Mouse (Mus musculus): ENCODE results near the gene Cmklr1.

Gene Cmklr1

DNA sequence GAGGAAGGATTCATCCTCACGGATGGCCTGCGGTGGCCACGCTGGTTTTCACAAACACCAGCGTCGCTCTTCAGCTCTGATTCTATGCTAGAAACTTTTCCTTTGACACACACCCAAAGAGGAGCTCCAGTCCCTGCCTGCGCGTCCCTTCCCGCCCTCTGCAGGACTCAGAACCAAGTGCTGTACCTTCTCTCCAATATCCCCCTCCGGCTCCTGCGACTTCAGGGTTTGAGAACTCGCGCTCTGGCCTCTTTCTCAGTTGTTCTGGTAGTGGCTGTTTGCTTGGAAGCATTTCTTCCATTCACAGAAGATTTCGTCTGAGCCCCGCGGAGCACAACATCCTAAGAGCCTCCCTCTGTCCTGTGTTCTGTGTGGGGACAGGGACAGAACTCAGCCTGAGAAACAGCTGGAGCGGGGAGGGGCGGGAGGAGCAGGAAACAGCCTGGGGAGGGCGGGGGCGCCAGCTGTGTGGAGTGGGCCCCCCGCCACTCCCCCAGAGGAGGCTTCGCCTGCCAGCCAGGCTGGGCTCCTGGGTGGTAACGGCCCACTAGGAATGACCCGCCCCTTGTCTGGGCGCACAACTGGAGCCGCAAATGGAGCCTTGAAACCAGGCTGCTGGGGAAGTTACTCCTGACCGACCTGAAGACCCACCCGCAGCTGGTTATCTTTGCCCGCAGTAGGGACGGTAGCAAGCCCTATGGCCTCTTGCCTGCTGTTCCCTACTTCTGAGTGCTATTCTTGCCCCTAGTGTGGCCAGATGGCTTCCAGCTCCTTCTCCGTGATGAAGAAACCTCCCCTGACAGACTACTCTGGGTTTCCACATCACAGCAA, at the start of gene Cmklr1:
Gene Cmklr1, minus strand, starts transcription at position 392 of the 831 bp plus-strand sequence.
- DNase-seq (ENCODE audit: low read depth, low spot score): peak; percentile 45

DNA sequence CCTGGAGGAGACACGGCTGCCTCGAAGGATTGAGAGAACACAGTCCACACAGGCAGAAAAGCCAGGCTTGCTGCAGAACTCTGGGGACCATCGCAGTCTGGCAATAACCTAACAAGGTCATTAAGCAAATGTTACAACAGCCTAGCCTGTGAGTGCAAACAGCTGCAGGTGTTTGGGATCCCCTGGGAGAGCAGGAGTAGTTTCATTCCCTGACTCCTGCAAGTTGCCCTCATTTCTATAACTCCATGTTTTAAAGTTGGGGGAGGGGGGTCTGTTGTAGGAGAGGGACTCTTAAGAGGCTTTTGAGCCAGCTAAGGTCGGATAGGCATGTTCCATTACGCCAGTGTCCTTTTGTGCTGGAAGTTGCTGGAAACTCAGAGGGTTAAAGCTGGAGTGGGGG, 44.2 kb upstream of the Cmklr1 start:
- DNase-seq (ENCODE audit: low read depth, low spot score): no peak

DNA sequence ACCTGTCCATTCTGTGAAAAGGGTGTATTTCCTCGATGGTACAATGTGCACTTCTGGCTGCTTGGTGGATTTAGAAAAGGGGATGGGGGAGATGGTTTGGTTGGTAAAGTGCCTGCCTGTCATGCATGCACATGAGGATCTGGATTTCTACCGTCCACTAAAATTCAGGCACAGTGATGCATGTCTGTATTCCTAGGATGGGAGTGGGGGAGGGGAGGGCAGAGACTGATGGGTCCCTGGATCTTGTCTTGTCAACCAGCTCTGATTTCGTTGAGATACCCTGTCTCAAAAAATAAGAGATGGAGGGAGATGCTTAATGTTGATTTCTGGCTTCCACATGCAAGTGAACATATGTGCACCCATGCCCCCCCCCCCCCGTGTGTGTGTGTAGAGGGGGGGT, 43.8 kb upstream of the Cmklr1 start:
- DNase-seq (ENCODE audit: low read depth, low spot score): no peak

DNA sequence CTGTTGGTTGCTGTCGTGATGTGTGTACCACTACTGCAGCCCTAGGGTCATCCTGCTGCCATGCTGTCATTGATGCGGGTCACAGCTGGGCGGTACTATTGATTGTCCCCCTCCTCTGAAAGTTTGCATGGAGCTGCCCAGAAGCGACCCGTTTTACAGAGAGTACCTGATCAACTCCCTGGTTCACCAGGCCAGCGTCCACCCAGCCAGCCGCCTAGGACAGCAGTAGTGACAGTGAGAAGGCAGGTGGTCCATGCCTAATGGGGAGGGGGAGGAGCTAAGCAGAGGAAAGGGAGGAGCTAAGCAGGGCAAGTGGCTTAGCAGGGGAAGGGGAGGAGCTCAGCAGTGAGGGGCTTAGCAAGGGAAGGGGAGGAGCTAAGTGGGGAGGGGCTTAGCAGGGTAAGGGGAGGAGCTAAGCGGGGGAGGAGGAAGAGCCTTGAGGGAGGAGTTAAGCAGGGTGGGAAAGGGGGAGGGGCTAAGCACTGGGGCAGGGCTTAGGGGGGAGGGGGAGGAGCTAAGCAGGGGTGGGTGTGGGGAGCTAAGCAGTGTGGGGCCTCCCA, 43.0 kb upstream of the Cmklr1 start:
- DNase-seq (ENCODE audit: low read depth, low spot score): peak; percentile 93

DNA sequence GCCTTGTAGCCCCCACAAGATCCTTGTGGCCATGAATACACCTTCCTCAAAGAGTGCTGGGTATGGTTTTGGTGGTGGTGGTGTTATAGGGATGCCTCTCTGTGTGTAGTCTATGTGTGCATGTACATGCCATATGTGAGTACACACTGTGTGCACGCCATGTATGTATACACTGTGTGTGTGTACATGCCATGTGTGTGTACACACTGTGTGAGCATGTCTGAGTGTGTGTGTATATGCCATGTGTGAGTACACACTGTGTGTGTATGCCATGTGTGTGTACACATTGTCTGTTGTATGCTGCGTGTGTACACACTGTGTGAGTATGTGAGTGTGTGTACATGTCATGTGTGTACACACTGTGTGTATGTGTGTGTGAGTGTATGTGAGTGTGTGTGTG, 40.6 kb upstream of the Cmklr1 start:
- DNase-seq (ENCODE audit: low read depth, low spot score): no peak

DNA sequence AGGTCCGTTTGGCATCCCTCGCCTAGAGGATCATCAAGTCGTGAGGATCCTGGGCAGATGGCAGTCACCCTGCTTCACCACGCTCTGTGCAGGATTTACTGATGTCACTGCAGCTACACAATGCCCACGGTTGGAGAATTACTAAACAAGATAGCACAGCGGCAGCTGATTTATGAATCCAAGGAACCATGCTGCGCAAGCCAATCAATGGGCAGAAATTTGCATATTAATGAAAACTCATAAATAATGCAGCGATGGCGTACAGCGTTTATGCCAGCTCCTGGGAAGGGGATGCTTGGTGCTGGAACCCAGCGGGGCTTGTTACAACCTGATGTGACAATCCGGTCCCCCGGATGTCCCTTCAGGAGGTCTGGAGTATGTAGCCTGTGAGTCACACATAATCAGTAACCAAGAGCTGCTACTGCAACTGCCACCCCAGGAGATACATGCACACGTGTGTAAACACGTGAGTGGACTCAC, 39.9 kb upstream of the Cmklr1 start:
- no peak for DNase-seq (ENCODE audit: low read depth, low spot score)

DNA sequence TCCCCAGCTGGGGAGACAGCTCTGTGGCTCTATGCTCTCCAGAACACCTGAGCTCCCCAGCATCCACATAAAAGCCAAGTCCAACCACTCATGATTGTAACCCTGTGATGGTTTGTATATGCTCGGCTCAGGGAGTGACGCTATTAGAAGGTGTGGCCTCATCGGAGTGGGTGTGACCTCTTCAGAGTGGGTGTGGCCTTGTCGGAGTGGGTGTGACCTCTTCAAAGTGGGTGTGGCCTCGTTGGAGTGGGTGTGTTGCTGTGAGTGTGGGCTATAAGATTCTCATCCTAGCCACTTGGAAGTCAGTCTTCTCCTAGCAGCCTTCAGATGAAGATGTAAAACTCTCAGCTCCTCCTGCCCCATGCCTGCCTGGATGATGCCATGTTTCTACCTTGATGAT, 37.3 kb upstream of the Cmklr1 start:
- peak; percentile 64 for DNase-seq (ENCODE audit: low read depth, low spot score)

DNA sequence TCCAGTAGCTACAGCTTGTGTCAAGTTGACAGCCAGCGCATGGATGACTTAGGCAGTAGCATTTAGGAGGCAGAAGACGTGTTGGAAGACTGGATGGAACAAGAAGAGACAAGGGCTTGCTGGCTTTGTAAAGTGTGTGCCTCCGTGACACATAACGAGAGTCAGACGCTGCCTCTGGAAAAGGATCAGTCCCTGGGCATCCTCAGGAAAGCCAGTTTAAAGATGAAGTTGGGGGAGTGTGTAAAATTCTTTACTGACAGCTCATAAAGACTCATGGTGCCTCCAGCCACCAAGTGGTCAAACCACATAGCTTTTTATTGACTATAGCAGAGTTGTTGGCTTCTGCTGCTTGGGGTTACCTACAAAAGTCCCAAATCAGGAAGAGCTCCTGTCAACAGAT, 35.2 kb upstream of the Cmklr1 start:
- DNase-seq (ENCODE audit: low read depth, low spot score): no peak

DNA sequence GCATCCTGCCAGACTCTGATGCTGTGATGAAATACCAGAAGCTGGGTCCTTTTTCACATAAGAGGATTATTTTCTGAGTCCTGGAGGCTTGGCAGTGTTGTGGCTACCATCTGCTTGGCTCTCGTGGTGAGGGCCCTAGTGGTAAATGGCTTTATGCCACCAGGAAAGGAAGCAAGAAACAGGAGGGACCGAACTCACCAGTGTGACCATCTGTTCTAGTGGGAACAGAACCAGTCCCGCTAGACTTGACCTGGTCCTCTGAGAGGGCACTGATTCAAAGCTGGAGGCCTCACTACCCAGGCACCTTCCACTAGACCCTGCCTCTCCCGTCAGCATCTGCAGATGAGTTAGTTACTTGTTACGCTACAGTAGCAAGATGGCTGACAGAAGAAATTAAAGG, 33.0 kb upstream of the Cmklr1 start:
- no peak for DNase-seq (ENCODE audit: low read depth, low spot score)

DNA sequence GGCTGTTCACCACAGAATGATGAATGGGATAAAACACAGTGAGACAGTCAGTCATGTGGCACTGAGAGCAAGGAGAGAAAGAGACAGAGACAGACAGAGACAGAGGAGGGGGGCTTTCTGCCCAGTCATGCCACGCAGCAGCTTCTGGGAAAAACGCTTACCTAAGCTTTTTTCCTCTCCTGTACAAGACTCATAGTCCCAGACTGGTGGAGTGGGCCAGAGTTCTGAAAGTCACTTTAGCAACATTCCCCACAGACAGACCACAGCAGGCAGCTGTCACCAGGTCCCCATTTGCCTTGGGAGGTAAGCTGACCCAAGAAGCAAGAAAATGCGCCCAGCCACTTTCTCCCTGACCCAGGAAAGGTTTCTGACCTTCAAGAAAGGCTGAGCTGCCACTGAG, 32.2 kb upstream of the Cmklr1 start:
- no peak for DNase-seq (ENCODE audit: low read depth, low spot score)

DNA sequence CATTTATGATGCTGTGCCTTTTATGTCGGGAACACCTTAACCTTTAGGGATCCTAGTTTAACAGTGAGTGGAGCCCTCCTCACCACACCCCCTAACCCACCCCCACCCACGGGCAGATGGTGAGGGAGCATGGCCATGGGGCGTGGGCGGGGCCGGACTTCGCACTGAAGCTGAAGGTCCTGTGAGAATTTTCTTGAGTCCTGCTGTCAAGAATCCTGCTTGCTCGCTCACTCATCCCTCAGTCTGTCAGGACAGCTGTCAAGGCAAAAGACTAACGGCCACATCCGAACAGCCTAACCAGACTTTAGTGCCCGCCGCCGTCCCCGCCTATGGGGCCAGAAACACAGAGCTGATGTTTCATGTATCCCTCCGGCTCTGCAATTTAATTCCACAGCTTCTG, 31.0 kb upstream of the Cmklr1 start:
- DNase-seq (ENCODE audit: low read depth, low spot score): no peak

DNA sequence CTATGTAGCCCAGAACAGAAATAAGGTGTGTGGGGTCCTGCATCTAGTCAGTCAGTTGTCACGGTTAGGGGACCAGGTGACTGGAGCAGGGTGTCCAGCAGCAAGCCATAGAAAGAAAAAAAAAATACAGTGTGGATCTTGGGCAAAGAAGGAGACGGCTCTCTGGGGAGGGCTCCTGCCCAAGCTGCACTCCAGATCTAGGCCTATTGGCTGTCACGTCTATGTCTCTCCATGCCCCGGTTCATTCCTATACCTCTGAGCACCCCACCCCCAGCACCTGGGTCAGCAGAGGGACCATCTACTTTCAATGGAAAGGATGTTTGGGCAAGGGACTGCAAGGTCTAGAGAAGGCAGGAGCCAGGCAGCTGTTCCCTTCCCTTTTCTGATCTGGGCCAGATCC, 29.3 kb upstream of the Cmklr1 start:
- DNase-seq (ENCODE audit: low read depth, low spot score): no peak

DNA sequence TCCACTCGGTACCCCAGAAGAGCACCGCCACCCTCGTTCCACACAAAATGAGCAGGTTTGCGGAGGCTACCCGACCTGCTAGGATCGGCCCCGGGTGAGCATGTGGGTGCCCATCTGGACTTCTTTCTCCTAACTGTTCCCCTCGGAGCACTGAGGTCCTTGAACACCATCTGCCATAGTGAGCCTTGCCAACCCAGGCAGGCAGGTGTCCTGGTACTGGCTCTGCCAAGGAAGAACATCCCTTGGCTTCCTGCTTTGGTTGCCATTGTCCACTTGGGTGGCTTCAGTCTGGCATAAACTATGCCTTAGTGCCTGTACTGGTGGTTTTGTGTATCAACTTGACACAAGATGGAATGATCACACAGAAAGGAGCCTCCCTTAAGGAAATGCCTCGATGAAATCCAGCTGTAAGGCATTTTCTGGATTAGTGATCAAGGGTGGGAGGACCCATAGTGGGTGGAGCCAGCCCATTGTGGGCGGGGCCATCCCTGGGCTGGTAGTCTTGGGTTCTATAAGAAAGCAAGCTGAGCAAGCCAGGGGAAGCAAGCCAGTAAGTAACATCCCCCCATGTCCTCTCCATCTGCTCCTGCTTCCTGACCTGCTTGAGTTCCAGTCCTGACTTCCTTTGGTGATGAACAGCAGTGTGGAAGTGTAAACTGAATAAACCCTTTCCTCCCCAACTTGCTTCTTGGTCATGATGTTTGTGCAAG, 28.7 kb upstream of the Cmklr1 start:
- peak; percentile 64 for DNase-seq (ENCODE audit: low read depth, low spot score)

DNA sequence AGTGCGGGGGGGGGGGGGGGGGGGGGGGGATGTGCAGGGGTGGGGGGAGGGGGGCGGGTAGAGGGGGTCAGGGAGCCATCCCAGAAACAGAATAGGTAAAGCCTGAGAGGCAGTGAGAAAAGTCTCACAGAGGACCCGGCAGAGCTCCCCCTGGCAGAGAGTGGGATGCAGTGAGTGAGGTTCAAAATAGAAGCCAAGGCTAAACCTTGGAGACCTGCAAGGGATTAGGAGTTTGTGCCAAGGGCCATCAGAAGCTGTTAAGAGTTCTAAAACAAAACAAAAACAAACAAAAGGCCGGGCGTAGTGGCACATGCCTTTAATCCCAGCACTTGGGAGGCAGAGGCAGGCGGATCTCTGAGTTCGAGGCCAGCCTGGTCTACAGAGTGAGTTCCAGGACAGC, 27.3 kb upstream of the Cmklr1 start:
- peak; percentile 57 for DNase-seq (ENCODE audit: low read depth, low spot score)

DNA sequence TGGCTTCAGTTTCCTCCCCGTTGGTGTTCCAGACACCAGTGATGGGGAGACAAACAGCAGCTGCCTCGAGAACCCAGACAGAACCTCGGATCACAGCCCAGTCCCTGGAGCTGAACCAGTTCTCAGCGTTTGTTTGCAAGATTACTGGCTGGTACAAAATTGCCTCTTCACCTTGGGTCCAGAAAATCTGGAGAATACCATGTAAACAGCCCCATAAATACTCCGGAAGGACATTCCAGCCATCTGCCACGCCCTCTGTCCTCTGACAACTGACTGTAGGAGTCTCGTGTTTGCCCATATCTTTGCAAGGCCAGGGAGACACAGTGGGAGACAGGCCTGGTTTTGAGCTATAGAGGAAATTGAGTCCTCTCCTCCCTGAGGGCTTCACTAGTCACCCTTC, 24.6 kb upstream of the Cmklr1 start:
- DNase-seq (ENCODE audit: low read depth, low spot score): peak; percentile 42

DNA sequence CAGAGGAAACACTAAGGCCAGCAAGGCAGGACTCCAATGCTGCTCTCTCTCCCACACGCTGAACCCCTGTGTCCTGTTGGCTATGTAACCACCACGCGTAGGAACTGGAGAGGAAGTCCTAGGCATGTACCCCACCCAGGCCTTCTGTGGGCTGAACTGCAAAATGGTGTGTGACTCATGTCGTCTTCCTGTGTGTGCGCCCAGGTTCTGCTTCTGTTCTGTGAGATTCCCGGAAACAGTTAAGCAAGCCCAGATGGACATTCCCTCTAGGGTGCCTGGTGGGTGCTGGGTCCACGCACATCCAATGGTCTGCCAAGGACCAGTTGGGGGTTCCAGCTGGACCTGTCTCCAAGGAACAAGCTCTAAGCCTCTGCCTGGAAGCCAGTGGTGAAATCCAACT, 22.2 kb upstream of the Cmklr1 start:
- DNase-seq (ENCODE audit: low read depth, low spot score): no peak

DNA sequence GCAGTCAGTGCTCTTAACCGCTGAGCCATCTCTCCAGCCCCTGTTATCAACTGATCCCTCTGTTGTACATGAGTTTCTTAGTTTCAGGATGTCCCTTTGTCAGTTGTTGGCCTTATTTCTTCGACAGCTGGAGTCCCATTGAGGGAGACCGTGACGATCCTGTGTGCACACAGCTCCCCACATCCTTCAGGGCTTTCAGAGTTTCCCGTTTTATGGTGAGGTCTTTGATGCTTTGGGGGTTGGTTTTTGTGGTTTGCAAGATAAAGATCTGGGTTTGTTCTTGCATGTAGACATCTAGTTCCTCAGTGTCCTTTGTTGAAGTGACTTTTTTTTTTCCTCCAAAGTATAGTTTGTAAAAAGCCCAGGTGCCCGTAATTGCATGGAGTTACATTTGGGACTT, 20.4 kb upstream of the Cmklr1 start:
- DNase-seq (ENCODE audit: low read depth, low spot score): no peak

DNA sequence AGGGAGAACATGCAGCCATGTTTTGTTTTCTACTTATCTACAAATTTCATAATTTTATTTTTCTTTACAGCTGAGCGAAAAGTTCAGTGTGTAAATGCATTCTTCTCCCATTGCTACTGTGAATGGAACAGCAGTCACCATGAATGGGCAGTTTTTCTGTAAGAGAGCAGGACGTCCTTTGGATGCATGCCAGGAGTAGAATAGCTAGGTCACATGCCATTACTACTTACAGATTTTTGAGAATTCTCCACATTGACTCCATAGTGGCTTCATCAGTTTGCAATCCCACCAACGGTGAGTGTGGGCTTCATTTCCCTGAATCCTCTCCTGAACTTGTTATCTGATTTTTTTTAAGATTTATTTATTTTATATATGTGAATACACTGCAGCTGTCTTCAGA, 19.9 kb upstream of the Cmklr1 start:
- DNase-seq (ENCODE audit: low read depth, low spot score): no peak

DNA sequence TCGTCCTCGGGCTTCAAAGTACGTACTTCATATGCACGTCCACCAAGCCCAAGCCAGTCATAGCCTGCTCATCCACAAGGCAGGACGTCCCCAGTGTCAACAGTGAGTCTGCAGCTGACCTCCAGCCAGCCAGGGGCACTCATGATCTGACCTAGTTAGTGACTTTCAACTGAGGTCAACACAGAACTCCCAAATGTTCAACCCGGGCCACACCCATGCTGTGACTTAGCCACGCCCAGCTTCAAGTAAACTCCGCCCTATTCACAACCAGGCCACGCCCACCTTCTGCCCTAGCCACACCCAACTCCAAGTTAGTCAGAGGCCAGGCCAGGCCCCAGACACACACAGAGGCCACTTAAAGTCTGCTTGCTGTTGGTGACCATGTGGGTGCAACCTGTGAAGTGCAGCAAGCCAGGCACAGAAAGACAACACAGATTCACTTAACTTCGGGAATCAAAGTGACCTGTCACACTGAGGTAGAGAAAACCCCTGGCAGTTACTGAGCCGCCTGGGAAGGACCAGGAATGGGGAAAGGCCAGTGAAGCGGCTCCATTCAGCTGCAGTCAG, 14.5 kb upstream of the Cmklr1 start:
- peak; percentile 94 for DNase-seq (ENCODE audit: low read depth, low spot score)

DNA sequence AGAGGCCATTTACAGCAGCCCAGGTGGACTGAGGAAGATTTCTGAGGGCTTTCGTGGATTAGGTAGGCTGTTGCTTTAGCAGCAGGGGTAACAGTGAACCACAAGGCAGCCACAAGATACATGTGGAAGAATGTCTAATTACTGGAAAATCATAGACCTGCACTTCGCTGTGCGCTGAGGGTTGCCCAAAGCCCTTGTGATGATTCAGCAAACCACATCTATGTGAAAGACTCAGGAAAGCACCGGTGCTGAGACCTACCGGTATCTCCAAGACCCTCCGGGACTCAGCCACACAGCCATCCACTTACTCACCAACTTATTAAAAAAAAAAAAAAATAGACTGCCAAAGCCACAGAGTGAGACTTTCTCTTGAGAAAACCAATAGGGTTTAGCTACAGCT, 13.9 kb upstream of the Cmklr1 start:
- DNase-seq (ENCODE audit: low read depth, low spot score): no peak

DNA sequence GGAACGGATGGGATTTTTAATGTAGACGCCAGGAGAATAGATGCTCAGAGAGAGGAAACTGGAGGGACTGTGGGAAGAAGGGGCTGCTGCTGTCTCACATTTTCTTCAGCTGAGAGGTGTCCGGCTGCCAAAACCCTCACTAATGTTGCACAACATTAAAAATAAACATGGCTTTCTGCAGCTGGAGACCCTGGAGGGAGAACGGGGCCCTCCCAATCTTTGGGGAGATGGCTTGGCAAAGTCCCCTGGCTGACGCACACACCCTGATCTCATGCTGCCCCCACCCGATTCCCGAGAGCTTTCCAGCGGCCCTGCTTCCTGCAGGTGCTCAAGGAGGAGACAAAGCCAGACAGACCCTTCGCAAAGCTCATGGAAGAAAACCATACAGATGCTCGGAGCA, 10.6 kb upstream of the Cmklr1 start:
- DNase-seq (ENCODE audit: low read depth, low spot score): no peak

DNA sequence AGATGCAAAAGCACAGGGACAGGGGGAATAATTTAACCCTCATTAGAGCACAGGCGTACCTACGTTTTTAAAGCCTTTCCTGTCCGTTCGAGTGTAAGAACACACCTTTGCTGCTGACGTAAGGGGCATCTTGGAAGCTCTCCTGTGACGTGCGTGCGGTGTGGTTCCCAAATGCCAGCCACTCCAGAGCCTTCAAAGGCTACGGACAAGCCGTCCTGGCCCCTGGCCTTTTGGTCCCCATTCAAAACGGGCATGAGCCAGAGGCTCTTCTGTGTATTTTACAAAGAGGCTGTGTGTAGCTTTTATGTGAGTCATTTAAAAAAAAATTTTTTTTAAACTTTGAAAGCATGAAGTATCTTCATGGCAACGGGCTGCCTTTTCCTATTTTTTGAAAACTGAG, 4.6 kb upstream of the Cmklr1 start:
- no peak for DNase-seq (ENCODE audit: low read depth, low spot score)

All from ZHBTc4 (cell line).